Mouse (Mus musculus) megakaryocyte progenitor cell, adult 5-6 weeks (primary cell): ENCODE data around the gene Nme2. TPM values are rescaled to one million over a fixed set of nuclear protein-coding genes. Genes with fewer than 3 reads are reported as not detected.

ENCODE experiments used
- total RNA-seq, 2 experiments: library from RNA; stranded (forward) in 1 of 2; stranded (reverse) in 1 of 2; fragments of 157-497, 149-512 nt in 1 of 2; fragments of 200-1000 nt in 1 of 2; gene quantifications; 2 replicates each; pipeline versions ENCODE4 v1.2.3 to v1.2.4; 2015 to 2017

Gene Nme2
- total RNA-seq, 2 experiments from 2014 or later, result 275 to 573 TPM

Other genes with a start within 250 kb of the Nme2 start
- gene Utp18, start 70.5 kb downstream of the Nme2 start, total RNA-seq (2015), result 45.7 and 47.0 TPM in 2 replicates
- 49.8 and 67.5 TPM in 2 replicates for gene Utp18, start 70.5 kb downstream of the Nme2 start, total RNA-seq (2017)
- 56.6 and 60.9 TPM in 2 replicates for gene Mbtd1, start 70.4 kb downstream of the Nme2 start, total RNA-seq (2015)
- gene Mbtd1, start 70.4 kb downstream of the Nme2 start, total RNA-seq (2017), result 23.8 and 38.2 TPM in 2 replicates
- gene Gm20390, start 12.0 kb upstream of the Nme2 start, total RNA-seq (2015), result 43.7 and 97.0 TPM in 2 replicates
- gene Gm20390, start 12.0 kb upstream of the Nme2 start, total RNA-seq (2017), result not detected in 2 replicates
- gene Nme1, start 12.3 kb upstream of the Nme2 start, total RNA-seq (2015), result 198 and 211 TPM in 2 replicates
- gene Nme1, start 12.3 kb upstream of the Nme2 start, total RNA-seq (2017), result 202 and 219 TPM in 2 replicates
- 33.6 and 34.0 TPM in 2 replicates for gene Spag9, start 39.8 kb upstream of the Nme2 start, total RNA-seq (2015)
- 51.5 and 64.3 TPM in 2 replicates for gene Spag9, start 39.8 kb upstream of the Nme2 start, total RNA-seq (2017)